ENCODE assay signal across 20 mouse cellular contexts in genomic region chr9:42231116-42231515, GRCm38 (mm10). TPM values are rescaled to one million over a fixed set of nuclear protein-coding genes. Genes with fewer than 3 reads are reported as not detected.
DNase-seq lines count a peak whose midpoint lies in the region; ATAC-seq and TF ChIP-seq lines count a peak whose summit lies in the region.
"Had no signal": no experiment of that assay in that cellular context is flagged by ENCODE, and none has a peak within 500 bp of the region (broad histone marks: within the 10 kb centered on the region; RNA-seq: fewer than 3 reads in every experiment).

No protein-coding gene starts in this region.

- H3K4me3 ChIP-seq in kidney, postnatal 0 days (replicated peaks; ENCODE audit: low read depth, low read length): no peak overlapping the region
- H3K4me3 ChIP-seq in hindbrain, embryonic 16.5 days (ENCODE audit: low read length): no peak overlapping the region
- H3K4me3 ChIP-seq: embryonic facial prominence, embryonic 10.5 days; heart, embryonic 12.5 days; limb, embryonic 13.5 days; lung, embryonic 15.5 days; midbrain, embryonic 10.5 days had no signal

- DNase-seq in kidney, postnatal 0 days (ENCODE audit: low spot score): peak; percentile 74
- no peak for DNase-seq in kidney, postnatal 25 days
- DNase-seq in embryo, embryonic 10.5 days (ENCODE audit: low spot score): peak; percentile 56
- DNase-seq in embryo, embryonic 11 days: peak; percentile 58
- no peak for DNase-seq in spleen, postnatal 4 days (ENCODE audit: low spot score in 2 of 2)
- no peak for DNase-seq in B cell, adult 2 months
- DNase-seq: adrenal gland, postnatal 10 days; cerebellum, postnatal 10 days; heart, postnatal 14 days; layer of hippocampus, postnatal 36 days; lung, postnatal 4 days; right cerebral cortex, postnatal 14 days had no signal

- no peaks in the 10 kb centered on the region for H3K4me1 ChIP-seq in kidney, postnatal 0 days (replicated peaks; ENCODE audit: insufficient read depth, low read length)
- no peaks in the 10 kb centered on the region for H3K4me1 ChIP-seq in hindbrain, embryonic 16.5 days (ENCODE audit: control insufficient read depth, insufficient read depth, low read depth, low read length)
- H3K4me1 ChIP-seq: embryonic facial prominence, embryonic 10.5 days; limb, embryonic 13.5 days; lung, embryonic 15.5 days; midbrain, embryonic 10.5 days had no signal

- TF ChIP-seq CTCF in kidney, postnatal 0 days (IDR thresholded peaks at IDR 0.05; ENCODE audit: low read depth): no peak

- H3K9me3 ChIP-seq in kidney, postnatal 0 days (replicated peaks; ENCODE audit: low read length): no peaks in the 10 kb centered on the region
- H3K9me3 ChIP-seq in hindbrain, embryonic 16.5 days (ENCODE audit: control insufficient read depth, low read length): no peaks in the 10 kb centered on the region
- H3K9me3 ChIP-seq: embryonic facial prominence, embryonic 10.5 days; heart, embryonic 12.5 days; limb, embryonic 13.5 days; lung, embryonic 15.5 days; midbrain, embryonic 10.5 days had no signal

- no peak overlapping the region for H3K27ac ChIP-seq in kidney, postnatal 0 days
- H3K27ac ChIP-seq in hindbrain, embryonic 16.5 days (ENCODE audit: low read depth, low read length): no peak overlapping the region
- H3K27ac ChIP-seq: embryonic facial prominence, embryonic 10.5 days; limb, embryonic 13.5 days; liver, embryonic 14.5 days; lung, embryonic 15.5 days; midbrain, embryonic 10.5 days had no signal

- no peak overlapping the region for H3K4me2 ChIP-seq in kidney, postnatal 0 days (ENCODE audit: low read length)
- H3K4me2 ChIP-seq in hindbrain, embryonic 16.5 days (ENCODE audit: low read length): no peak overlapping the region
- H3K4me2 ChIP-seq: heart, embryonic 12.5 days; limb, embryonic 13.5 days; lung, embryonic 15.5 days had no signal

- H3K9ac ChIP-seq in kidney, postnatal 0 days (ENCODE audit: low read depth, low read length): no peak overlapping the region
- no peak overlapping the region for H3K9ac ChIP-seq in hindbrain, embryonic 16.5 days (ENCODE audit: low read depth, low read length)
- H3K9ac ChIP-seq: heart, embryonic 12.5 days; limb, embryonic 13.5 days; liver, embryonic 14.5 days; lung, embryonic 15.5 days had no signal

- no peaks in the 10 kb centered on the region for H3K36me3 ChIP-seq in kidney, postnatal 0 days (ENCODE audit: insufficient read depth, low read length)
- no peaks in the 10 kb centered on the region for H3K36me3 ChIP-seq in hindbrain, embryonic 16.5 days (ENCODE audit: control insufficient read depth, insufficient read depth, low read length)
- H3K36me3 ChIP-seq: embryonic facial prominence, embryonic 10.5 days; heart, embryonic 12.5 days; limb, embryonic 13.5 days; lung, embryonic 15.5 days; midbrain, embryonic 10.5 days had no signal

- 31% methylated on average over 5 of the region's 5 CpGs for WGBS in kidney, postnatal 0 days
- WGBS in hindbrain, embryonic 16.5 days: 30% methylated on average over 5 of the region's 5 CpGs

- H3K27me3 ChIP-seq in kidney, postnatal 0 days (ENCODE audit: insufficient read depth, low read length): no peaks in the 10 kb centered on the region
- H3K27me3 ChIP-seq in hindbrain, embryonic 16.5 days (replicated peaks; ENCODE audit: control insufficient read depth, insufficient read depth, low read length): no peaks in the 10 kb centered on the region
- H3K27me3 ChIP-seq: heart, embryonic 12.5 days; lung, embryonic 15.5 days had no signal

- ATAC-seq in kidney, postnatal 0 days (replicated peaks; ENCODE audit: low FRiP score, low read depth): no peak
- 0 out of 2 replicates have a peak, but pooled peaks have one; percentile 48 for ATAC-seq in hindbrain, embryonic 16.5 days
- ATAC-seq: inflammation-experienced regulatory T-cells, adult 6 months had no signal

RNA-seq across cellular contexts. Expression of gene Sc5d, which starts 32.9 kb away (rescaled TPM):
- polyA plus RNA-seq in kidney, postnatal 0 days (2015; fragmentation: Nextera tagmentation; extraction: Ambion mirVana): 36.0 and 40.8 TPM in 2 replicates
- polyA plus RNA-seq in hindbrain, embryonic 16.5 days (2015; fragmentation: Nextera tagmentation; extraction: Ambion mirVana): 79.2 and 84.1 TPM in 2 replicates

Comparison
In these comparisons a context has a peak if more than half of its experiments do, and no peak if none do; other contexts are left out.
1. DNase-seq: peak in kidney, postnatal 0 days (single experiment), embryo, embryonic 10.5 days (single experiment) and embryo, embryonic 11 days (single experiment); none in kidney, postnatal 25 days (0 of 2), spleen, postnatal 4 days (0 of 2) and B cell, adult 2 months (0 of 2).